Mouse (Mus musculus): Measurements from ENCODE around the gene Clip2. TPM values are rescaled to one million over a fixed set of nuclear protein-coding genes. Genes with fewer than 3 reads are reported as not detected.

Gene Clip2
- polyA plus RNA-seq, 1 experiment from 2014 or later, result 5.8 TPM

- Histone ChIP-seq H3K9me3 (no peaks in the 10 kb centered on the region), H3K4me3 (no peak overlapping the region), H3K27me3 (no peaks in the 10 kb centered on the region), H3K9ac (no peak overlapping the region), H3K27ac (no peak overlapping the region), H3K4me2 (no peak overlapping the region), H3K36me3 (peaks cover 93% of the 10 kb centered on the region), H3K4me1 (no peaks in the 10 kb centered on the region)
- no peak for ATAC-seq (ENCODE audit: insufficient number of reproducible peaks, insufficient read depth, low FRiP score, low TSS enrichment, low read depth)
- 92% methylated on average over 2 of the region's 2 CpGs for WGBS
Measured at GRCm38 (mm10) chr5:134521131-134521530, 31.1 kb downstream of the Clip2 start.

GRCm38 (mm10) chr5:134520120-134520519 lies 32.1 kb downstream of the Clip2 start:
- no peaks in the 10 kb centered on the region for H3K4me1 ChIP-seq
- no peaks in the 10 kb centered on the region for H3K27me3 ChIP-seq
- no peak overlapping the region for H3K9ac ChIP-seq
- no peak overlapping the region for H3K27ac ChIP-seq
- peaks cover 93% of the 10 kb centered on the region for H3K36me3 ChIP-seq
- H3K4me2 ChIP-seq, result no peak overlapping the region
- H3K9me3 ChIP-seq, result no peaks in the 10 kb centered on the region
- no peak overlapping the region for H3K4me3 ChIP-seq
- WGBS, result 94% methylated on average over 4 of the region's 4 CpGs
- ATAC-seq (ENCODE audit: insufficient number of reproducible peaks, insufficient read depth, low FRiP score, low TSS enrichment, low read depth), result no peak

- no peak for ATAC-seq (ENCODE audit: insufficient number of reproducible peaks, insufficient read depth, low FRiP score, low TSS enrichment, low read depth)
- 81% methylated on average over 5 of the region's 5 CpGs for WGBS
- H3K4me2 ChIP-seq, result no peak overlapping the region
Measured at GRCm38 (mm10) chr5:134519471-134519870, 32.8 kb downstream of the Clip2 start.

GRCm38 (mm10) chr5:134512086-134512485 lies 40.1 kb downstream of the Clip2 start:
- Histone ChIP-seq H3K27me3 (no peaks in the 10 kb centered on the region), H3K4me2 (no peak overlapping the region), H3K27ac (no peak overlapping the region), H3K36me3 (peaks cover 95% of the 10 kb centered on the region), H3K4me1 (no peaks in the 10 kb centered on the region; the same call in 1 of the 2 replicates), H3K9me3 (no peaks in the 10 kb centered on the region), H3K9ac (no peak overlapping the region), H3K4me3 (no peak overlapping the region)
- ATAC-seq (ENCODE audit: insufficient number of reproducible peaks, insufficient read depth, low FRiP score, low TSS enrichment, low read depth), result no peak
- 72% methylated on average over 5 of the region's 5 CpGs for WGBS

More at GRCm38 (mm10) chr5:134519471-134519870, 32.8 kb downstream of the Clip2 start:
- Histone ChIP-seq H3K9me3 (no peaks in the 10 kb centered on the region), H3K9ac (no peak overlapping the region), H3K4me1 (no peaks in the 10 kb centered on the region), H3K36me3 (peaks cover 94% of the 10 kb centered on the region), H3K27ac (no peak overlapping the region), H3K4me3 (no peak overlapping the region), H3K27me3 (no peaks in the 10 kb centered on the region)

- Histone ChIP-seq H3K9ac (no peak overlapping the region), H3K9me3 (no peaks in the 10 kb centered on the region), H3K4me1 (no peaks in the 10 kb centered on the region; the same call in 1 of the 2 replicates), H3K4me3 (no peak overlapping the region), H3K36me3 (peaks cover 89% of the 10 kb centered on the region), H3K27me3 (no peaks in the 10 kb centered on the region), H3K27ac (no peak overlapping the region), H3K4me2 (no peak overlapping the region)
- no peak for ATAC-seq (ENCODE audit: insufficient number of reproducible peaks, insufficient read depth, low FRiP score, low TSS enrichment, low read depth)
- WGBS, result 93% methylated on average over 5 of the region's 5 CpGs
Measured at GRCm38 (mm10) chr5:134510266-134510665, 42.0 kb downstream of the Clip2 start.

- 85% methylated on average over 5 of the region's 5 CpGs for WGBS
- H3K27me3 ChIP-seq, result no peaks in the 10 kb centered on the region
- no peaks in the 10 kb centered on the region for H3K9me3 ChIP-seq
- H3K4me1 ChIP-seq, result no peaks in the 10 kb centered on the region; the same call in 1 of the 2 replicates
- no peak overlapping the region for H3K27ac ChIP-seq
- no peak overlapping the region for H3K9ac ChIP-seq
- no peak for ATAC-seq (ENCODE audit: insufficient number of reproducible peaks, insufficient read depth, low FRiP score, low TSS enrichment, low read depth)
- no peak overlapping the region for H3K4me3 ChIP-seq
- H3K36me3 ChIP-seq, result peaks cover 89% of the 10 kb centered on the region
- H3K4me2 ChIP-seq, result no peak overlapping the region
Measured at GRCm38 (mm10) chr5:134508965-134509364, 43.3 kb downstream of the Clip2 start.

- 82% methylated on average over 5 of the region's 5 CpGs for WGBS
- H3K27me3 ChIP-seq, result no peaks in the 10 kb centered on the region
- H3K4me2 ChIP-seq, result no peak overlapping the region
- no peaks in the 10 kb centered on the region for H3K9me3 ChIP-seq
- H3K4me3 ChIP-seq, result no peak overlapping the region
- peaks cover 89% of the 10 kb centered on the region for H3K36me3 ChIP-seq
- H3K27ac ChIP-seq, result no peak overlapping the region
- H3K9ac ChIP-seq, result no peak overlapping the region; the same call in 1 of the 2 replicates
- no peaks in the 10 kb centered on the region; the same call in 1 of the 2 replicates for H3K4me1 ChIP-seq
- ATAC-seq (ENCODE audit: insufficient number of reproducible peaks, insufficient read depth, low FRiP score, low TSS enrichment, low read depth), result no peak
Measured at GRCm38 (mm10) chr5:134507859-134508399, 44.3 kb downstream of the Clip2 start.

GRCm38 (mm10) chr5:134507307-134507706 lies 44.9 kb downstream of the Clip2 start:
- H3K4me2 ChIP-seq, result no peak overlapping the region
- ATAC-seq (ENCODE audit: insufficient number of reproducible peaks, insufficient read depth, low FRiP score, low TSS enrichment, low read depth), result no peak
- H3K27me3 ChIP-seq, result no peaks in the 10 kb centered on the region
- 21% methylated on average over 10 of the region's 10 CpGs for WGBS
- H3K9ac ChIP-seq, result no peak overlapping the region
- peaks cover 89% of the 10 kb centered on the region for H3K36me3 ChIP-seq
- no peak overlapping the region for H3K27ac ChIP-seq
- H3K4me3 ChIP-seq, result no peak overlapping the region
- H3K4me1 ChIP-seq, result no peaks in the 10 kb centered on the region; the same call in 1 of the 2 replicates
- no peaks in the 10 kb centered on the region for H3K9me3 ChIP-seq

GRCm38 (mm10) chr5:134505810-134506292 lies 46.4 kb downstream of the Clip2 start:
- WGBS, result 55% methylated on average over 9 of the region's 9 CpGs
- no peak overlapping the region for H3K27ac ChIP-seq
- no peaks in the 10 kb centered on the region for H3K9me3 ChIP-seq
- H3K4me1 ChIP-seq, result no peaks in the 10 kb centered on the region; the same call in 1 of the 2 replicates
- no peaks in the 10 kb centered on the region for H3K27me3 ChIP-seq
- ATAC-seq (ENCODE audit: insufficient number of reproducible peaks, insufficient read depth, low FRiP score, low TSS enrichment, low read depth), result no peak
- no peak overlapping the region for H3K9ac ChIP-seq
- no peak overlapping the region for H3K4me3 ChIP-seq
- H3K4me2 ChIP-seq, result no peak overlapping the region
- H3K36me3 ChIP-seq, result peaks cover 89% of the 10 kb centered on the region

GRCm38 (mm10) chr5:134502591-134502990 lies 49.6 kb downstream of the Clip2 start:
- no peaks in the 10 kb centered on the region for H3K27me3 ChIP-seq
- no peaks in the 10 kb centered on the region; the same call in 1 of the 2 replicates for H3K4me1 ChIP-seq
- no peak overlapping the region for H3K4me3 ChIP-seq
- H3K4me2 ChIP-seq, result no peak overlapping the region
- ATAC-seq (ENCODE audit: insufficient number of reproducible peaks, insufficient read depth, low FRiP score, low TSS enrichment, low read depth), result no peak
- H3K27ac ChIP-seq, result no peak overlapping the region
- H3K36me3 ChIP-seq, result peaks cover 85% of the 10 kb centered on the region
- no peaks in the 10 kb centered on the region for H3K9me3 ChIP-seq
- 95% methylated on average over 18 of the region's 18 CpGs for WGBS
- H3K9ac ChIP-seq, result no peak overlapping the region

- no peak for ATAC-seq (ENCODE audit: insufficient number of reproducible peaks, insufficient read depth, low FRiP score, low TSS enrichment, low read depth)
Measured at GRCm38 (mm10) chr5:134501453-134501852, 50.8 kb downstream of the Clip2 start.

GRCm38 (mm10) chr5:134500681-134501080 lies 51.6 kb downstream of the Clip2 start:
- H3K9me3 ChIP-seq, result no peaks in the 10 kb centered on the region
- no peak overlapping the region for H3K4me3 ChIP-seq
- peaks cover 91% of the 10 kb centered on the region for H3K36me3 ChIP-seq
- ATAC-seq (ENCODE audit: insufficient number of reproducible peaks, insufficient read depth, low FRiP score, low TSS enrichment, low read depth), result no peak
- over 99% methylated on average over 3 of the region's 3 CpGs for WGBS
- no peak overlapping the region for H3K4me2 ChIP-seq
- H3K27ac ChIP-seq, result no peak overlapping the region
- no peaks in the 10 kb centered on the region for H3K27me3 ChIP-seq
- H3K9ac ChIP-seq, result no peak overlapping the region
- no peaks in the 10 kb centered on the region for H3K4me1 ChIP-seq

More at GRCm38 (mm10) chr5:134501453-134501852, 50.8 kb downstream of the Clip2 start:
- Histone ChIP-seq H3K9ac (no peak overlapping the region), H3K27me3 (no peaks in the 10 kb centered on the region), H3K36me3 (peaks cover 87% of the 10 kb centered on the region), H3K4me3 (no peak overlapping the region), H3K27ac (no peak overlapping the region), H3K4me1 (no peaks in the 10 kb centered on the region), H3K4me2 (no peak overlapping the region), H3K9me3 (no peaks in the 10 kb centered on the region)
- 85% methylated on average over 9 of the region's 9 CpGs for WGBS
